Mouse (Mus musculus): ENCODE data around the gene Abcg2. TPM values are rescaled to one million over a fixed set of nuclear protein-coding genes. Genes with fewer than 3 reads are reported as not detected.
"Not testable (repeated sequence)": the region's sequence is repeated elsewhere in the genome, so short reads cannot be mapped to it uniquely, and the experiment has no call there.

Abcg2 gene
- polyA plus RNA-seq (2015; fragmentation: Nextera tagmentation; extraction: Ambion mirVana): 184 and 192 TPM in 2 replicates

- not testable (repeated sequence) for H3K9ac ChIP-seq (ENCODE audit: low read depth, low read length); H3K4me2 ChIP-seq (ENCODE audit: low read depth, low read length); H3K36me3 ChIP-seq (ENCODE audit: control insufficient read depth, insufficient read depth); H3K27me3 ChIP-seq (ENCODE audit: control insufficient read depth, insufficient read depth, low read depth, low read length); ATAC-seq (ENCODE audit: low read depth); H3K9me3 ChIP-seq (replicated peaks; ENCODE audit: control insufficient read depth, low read length); H3K4me3 ChIP-seq (ENCODE audit: low read depth, low read length); H3K27ac ChIP-seq (ENCODE audit: low read length); H3K4me1 ChIP-seq (ENCODE audit: control insufficient read depth, low read depth, low read length)
- 73% methylated on average over 3 of the region's 3 CpGs for WGBS (ENCODE audit: insufficient replicate concordance)
Measured at GRCm38 (mm10) chr6:58584223-58584622, at the start of gene Abcg2. Gene Abcg2, plus strand, starts transcription at chr6:58584523.

DNA sequence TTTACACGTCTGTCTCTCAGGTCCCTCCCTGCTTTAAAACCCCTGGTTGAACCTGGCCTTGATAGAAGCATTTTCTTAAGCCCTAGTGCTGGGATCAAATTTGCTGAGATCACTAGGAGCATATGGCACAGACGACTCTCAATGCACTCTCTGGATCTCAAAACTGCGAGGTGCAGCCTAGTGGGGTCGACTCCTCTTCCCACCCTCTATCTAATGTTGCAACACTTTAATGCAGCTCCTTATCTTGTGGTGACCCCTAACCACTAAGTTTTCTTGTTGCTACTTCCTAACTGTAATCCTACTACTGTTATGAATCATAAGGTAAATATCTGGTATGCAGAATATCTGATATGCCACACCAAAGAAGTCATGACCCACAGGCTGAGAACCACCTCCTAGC, 44.1 kb upstream of the Abcg2 start:
- not testable (repeated sequence) for H3K9me3 ChIP-seq (replicated peaks; ENCODE audit: control insufficient read depth, low read length); H3K4me2 ChIP-seq (ENCODE audit: low read depth, low read length); H3K36me3 ChIP-seq (ENCODE audit: control insufficient read depth, insufficient read depth); H3K27me3 ChIP-seq (ENCODE audit: control insufficient read depth, insufficient read depth, low read depth, low read length); H3K4me1 ChIP-seq (ENCODE audit: control insufficient read depth, low read depth, low read length); H3K9ac ChIP-seq (ENCODE audit: low read depth, low read length); H3K27ac ChIP-seq (ENCODE audit: low read length); H3K4me3 ChIP-seq (ENCODE audit: low read depth, low read length); ATAC-seq (ENCODE audit: low read depth)
- WGBS (ENCODE audit: insufficient replicate concordance): 39% methylated on average over 4 of the region's 4 CpGs

- H3K27me3 ChIP-seq (ENCODE audit: control insufficient read depth, insufficient read depth, low read depth, low read length); ATAC-seq (ENCODE audit: low read depth); H3K36me3 ChIP-seq (ENCODE audit: control insufficient read depth, insufficient read depth); H3K4me2 ChIP-seq (ENCODE audit: low read depth, low read length); H3K9me3 ChIP-seq (replicated peaks; ENCODE audit: control insufficient read depth, low read length); H3K4me3 ChIP-seq (ENCODE audit: low read depth, low read length); H3K27ac ChIP-seq (ENCODE audit: low read length); H3K4me1 ChIP-seq (ENCODE audit: control insufficient read depth, low read depth, low read length); H3K9ac ChIP-seq (ENCODE audit: low read depth, low read length): not testable (repeated sequence)
- 49% methylated on average over 8 of the region's 8 CpGs for WGBS (ENCODE audit: insufficient replicate concordance)
Measured at GRCm38 (mm10) chr6:58542852-58543251, 41.5 kb upstream of the Abcg2 start.

DNA sequence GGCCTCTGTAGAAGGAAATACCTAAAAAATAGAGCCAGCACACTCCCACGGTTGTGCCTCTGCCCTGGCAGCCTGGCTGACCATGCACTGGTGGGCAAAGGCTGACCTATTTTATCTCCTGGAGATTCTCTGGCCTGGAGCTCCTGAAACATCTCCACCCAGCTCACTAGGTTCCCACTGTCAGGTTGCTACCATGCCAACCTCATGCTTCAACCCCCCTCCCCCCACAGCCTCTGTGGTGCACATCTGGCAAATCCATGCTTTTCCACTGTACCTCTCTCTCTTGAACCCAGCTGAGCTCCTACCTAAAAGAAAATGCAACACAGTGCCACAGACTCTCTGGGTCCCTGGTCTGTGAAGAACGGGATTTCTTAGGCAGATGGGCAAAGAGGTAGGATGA, 39.4 kb upstream of the Abcg2 start:
- whole genome bisulfite sequencing (ENCODE audit: insufficient replicate concordance): 24% methylated on average over 2 of the region's 2 CpGs
- H3K4me2 ChIP-seq (ENCODE audit: low read depth, low read length): not testable (repeated sequence)

DNA sequence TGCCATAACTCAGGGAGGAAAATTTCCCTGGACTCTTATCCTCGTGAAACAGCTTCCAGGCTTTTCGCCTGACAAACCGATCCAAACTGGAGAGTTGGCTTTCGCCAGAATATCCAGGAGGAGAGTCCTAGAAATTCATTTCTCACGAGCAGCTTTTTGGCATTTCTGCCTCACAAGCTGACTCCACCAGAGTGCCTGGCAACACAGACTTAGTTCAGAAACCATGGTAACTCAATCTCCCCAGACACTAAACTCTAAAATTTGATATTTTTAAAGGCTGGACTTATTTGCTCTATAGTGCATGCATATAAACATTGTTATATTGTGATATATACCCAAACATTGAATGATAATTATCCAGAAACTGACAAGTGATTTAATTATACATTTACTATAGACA, 38.3 kb upstream of the Abcg2 start:
- H3K9ac ChIP-seq (ENCODE audit: low read depth, low read length); H3K36me3 ChIP-seq (ENCODE audit: control insufficient read depth, insufficient read depth); ATAC-seq (ENCODE audit: low read depth); H3K27me3 ChIP-seq (ENCODE audit: control insufficient read depth, insufficient read depth, low read depth, low read length); H3K9me3 ChIP-seq (replicated peaks; ENCODE audit: control insufficient read depth, low read length); H3K27ac ChIP-seq (ENCODE audit: low read length); H3K4me3 ChIP-seq (ENCODE audit: low read depth, low read length); H3K4me2 ChIP-seq (ENCODE audit: low read depth, low read length); H3K4me1 ChIP-seq (ENCODE audit: control insufficient read depth, low read depth, low read length): not testable (repeated sequence)
- WGBS (ENCODE audit: insufficient replicate concordance): 47% methylated on average over 5 of the region's 5 CpGs

More for the DNA sequence above, 39.4 kb upstream of the Abcg2 start:
- not testable (repeated sequence) for H3K27me3 ChIP-seq (ENCODE audit: control insufficient read depth, insufficient read depth, low read depth, low read length); H3K36me3 ChIP-seq (ENCODE audit: control insufficient read depth, insufficient read depth); H3K27ac ChIP-seq (ENCODE audit: low read length); H3K9ac ChIP-seq (ENCODE audit: low read depth, low read length); H3K4me3 ChIP-seq (ENCODE audit: low read depth, low read length); H3K4me1 ChIP-seq (ENCODE audit: control insufficient read depth, low read depth, low read length); H3K9me3 ChIP-seq (replicated peaks; ENCODE audit: control insufficient read depth, low read length); ATAC-seq (ENCODE audit: low read depth)

- H3K4me3 ChIP-seq (ENCODE audit: low read depth, low read length): no peak overlapping the region
- no peaks in the 10 kb centered on the region for H3K9me3 ChIP-seq (replicated peaks; ENCODE audit: control insufficient read depth, low read length)
- H3K27me3 ChIP-seq (ENCODE audit: control insufficient read depth, insufficient read depth, low read depth, low read length): no peaks in the 10 kb centered on the region
- no peaks in the 10 kb centered on the region for H3K36me3 ChIP-seq (ENCODE audit: control insufficient read depth, insufficient read depth)
- H3K9ac ChIP-seq (ENCODE audit: low read depth, low read length): no peak overlapping the region
- no peak overlapping the region for H3K4me2 ChIP-seq (ENCODE audit: low read depth, low read length)
- 3% methylated on average over 4 of the region's 4 CpGs for WGBS (ENCODE audit: insufficient replicate concordance)
- no peak overlapping the region for H3K27ac ChIP-seq (ENCODE audit: low read length)
- ATAC-seq (ENCODE audit: low read depth): no peak
- no peaks in the 10 kb centered on the region for H3K4me1 ChIP-seq (ENCODE audit: control insufficient read depth, low read depth, low read length)
Measured at GRCm38 (mm10) chr6:58546816-58547215, 37.5 kb upstream of the Abcg2 start.

DNA sequence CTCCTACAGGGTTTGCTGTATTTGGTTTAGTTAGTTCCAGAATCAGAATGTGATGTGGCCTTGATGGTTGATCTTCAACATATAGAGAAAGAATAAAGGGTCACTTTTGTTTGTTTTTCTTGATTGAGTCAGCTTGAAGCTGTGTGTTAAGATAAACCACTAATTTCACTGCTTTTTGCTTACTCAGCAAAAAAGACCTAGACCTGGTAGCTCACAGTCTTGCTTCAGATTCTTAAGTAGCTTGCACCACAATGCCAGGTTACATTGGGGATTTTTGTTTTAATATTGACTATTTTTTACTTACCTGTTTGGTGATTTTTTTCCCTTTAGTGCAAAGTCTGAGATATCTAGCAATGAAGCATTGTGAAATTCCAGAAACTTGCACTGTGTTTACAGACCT, 30.5 kb upstream of the Abcg2 start:
- not testable (repeated sequence) for ATAC-seq (ENCODE audit: low read depth); H3K27ac ChIP-seq (ENCODE audit: low read length); H3K9me3 ChIP-seq (replicated peaks; ENCODE audit: control insufficient read depth, low read length); H3K27me3 ChIP-seq (ENCODE audit: control insufficient read depth, insufficient read depth, low read depth, low read length); H3K4me2 ChIP-seq (ENCODE audit: low read depth, low read length); H3K36me3 ChIP-seq (ENCODE audit: control insufficient read depth, insufficient read depth); H3K4me3 ChIP-seq (ENCODE audit: low read depth, low read length); H3K4me1 ChIP-seq (ENCODE audit: control insufficient read depth, low read depth, low read length); H3K9ac ChIP-seq (ENCODE audit: low read depth, low read length)

GRCm38 (mm10) chr6:58593987-58594844, 9.9 kb downstream of the Abcg2 start:
- ATAC-seq (ENCODE audit: low read depth): not testable (repeated sequence)

DNA sequence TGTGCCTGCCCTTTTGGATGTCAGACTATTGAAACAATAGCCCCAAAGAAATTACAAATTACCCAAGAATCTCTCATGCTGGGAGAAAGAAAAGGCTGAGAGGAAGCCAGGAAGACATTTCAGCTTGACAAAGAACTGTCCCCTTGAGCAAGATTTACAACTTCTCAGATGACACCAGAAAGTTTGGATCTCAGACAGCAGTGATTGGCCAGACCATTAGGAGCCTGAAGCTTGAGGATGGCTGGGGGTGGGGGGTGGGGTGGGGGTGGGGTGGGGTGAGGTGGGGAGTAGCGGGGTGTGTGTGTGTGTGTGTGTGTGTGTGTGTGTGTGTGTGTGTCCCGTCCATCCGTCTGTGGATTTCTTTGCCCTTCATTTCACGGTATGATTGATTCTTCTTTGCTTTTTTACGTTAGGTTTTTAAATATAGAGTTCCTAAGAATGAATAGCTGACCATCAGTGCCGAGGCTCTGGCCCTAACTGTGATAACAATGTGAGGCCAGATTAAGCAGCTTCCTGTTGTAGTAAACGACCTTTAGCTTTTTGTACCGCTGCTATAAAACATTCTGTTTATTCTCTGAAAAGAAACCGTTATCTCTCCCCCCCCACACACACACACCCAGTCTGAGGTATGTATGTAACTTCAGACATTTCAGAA, 11.4 kb downstream of the Abcg2 start:
- peak; percentile 33 for ATAC-seq (ENCODE audit: low read depth)
- H3K4me2 ChIP-seq (ENCODE audit: low read depth, low read length): peak overlapping the region; percentile 40
- H3K36me3 ChIP-seq (ENCODE audit: control insufficient read depth, insufficient read depth); H3K4me1 ChIP-seq (ENCODE audit: control insufficient read depth, low read depth, low read length); H3K27me3 ChIP-seq (ENCODE audit: control insufficient read depth, insufficient read depth, low read depth, low read length); H3K9me3 ChIP-seq (replicated peaks; ENCODE audit: control insufficient read depth, low read length): not testable (repeated sequence)
- H3K27ac ChIP-seq (ENCODE audit: low read length): peak overlapping the region; percentile 39
- WGBS (ENCODE audit: insufficient replicate concordance): 6% methylated on average over 9 of the region's 9 CpGs
- peak overlapping the region; percentile 12; the same call in 1 of the 2 replicates for H3K9ac ChIP-seq (ENCODE audit: low read depth, low read length)
- peak overlapping the region; percentile 38 for H3K4me3 ChIP-seq (ENCODE audit: low read depth, low read length)

More at GRCm38 (mm10) chr6:58593987-58594844, 9.9 kb downstream of the Abcg2 start:
- H3K27me3 ChIP-seq (ENCODE audit: control insufficient read depth, insufficient read depth, low read depth, low read length); H3K4me2 ChIP-seq (ENCODE audit: low read depth, low read length); H3K9me3 ChIP-seq (replicated peaks; ENCODE audit: control insufficient read depth, low read length); H3K36me3 ChIP-seq (ENCODE audit: control insufficient read depth, insufficient read depth); H3K27ac ChIP-seq (ENCODE audit: low read length); H3K9ac ChIP-seq (ENCODE audit: low read depth, low read length); H3K4me3 ChIP-seq (ENCODE audit: low read depth, low read length); H3K4me1 ChIP-seq (ENCODE audit: control insufficient read depth, low read depth, low read length): not testable (repeated sequence)
- WGBS (ENCODE audit: insufficient replicate concordance): 37% methylated on average over 3 of the region's 3 CpGs

Data from liver, embryonic 16.5 days (tissue).